Mouse (Mus musculus) hindbrain, embryonic 15.5 days (tissue): ENCODE measurements around the gene Fahd1. TPM values are rescaled to one million over a fixed set of nuclear protein-coding genes. Genes with fewer than 3 reads are reported as not detected.

Experiments used
- ATAC-seq: fragments of 200-750 bp; cut with Nextera tagmentation; 2 replicates; pipeline ENCODE4 v1.8.0; 2017; ENCODE audit warnings: low read depth, moderate number of reproducible peaks, moderate TSS enrichment; ENCODE audit not compliant: low FRiP score
- H3K27ac ChIP-seq: fragments of 300-500 bp; sonication (generic); replicated peaks from 2 replicates; pipeline ENCODE4 v1.5.1; 2015; ENCODE audit warnings: mild to moderate bottlenecking, inconsistent platforms
- H3K27me3 ChIP-seq: fragments of 300-500 bp; sonication (generic); 2 replicates; pipeline ENCODE4 v1.6.1; 2015; ENCODE audit warnings: control low read depth, inconsistent platforms
- H3K36me3 ChIP-seq: fragments of 300-500 bp; sonication (generic); 2 replicates; pipeline ENCODE4 v1.6.1; 2015; ENCODE audit warnings: control low read depth, inconsistent platforms
- H3K4me1 ChIP-seq: fragments of 300-500 bp; sonication (generic); replicated peaks from 2 replicates; pipeline ENCODE4 v1.6.1; 2015; ENCODE audit warnings: control low read depth, inconsistent platforms
- H3K4me2 ChIP-seq: fragments of 300-500 bp; sonication (generic); 2 replicates; pipeline ENCODE4 v1.6.1; 2015; ENCODE audit warnings: moderate library complexity, mild to moderate bottlenecking, inconsistent platforms
- H3K4me3 ChIP-seq: fragments of 300-500 bp; sonication (generic); 2 replicates; pipeline ENCODE4 v1.5.1; 2015; ENCODE audit warnings: mild to moderate bottlenecking, inconsistent platforms
- H3K9ac ChIP-seq: fragments of 300-500 bp; sonication (generic); 2 replicates; pipeline ENCODE4 v1.6.1; 2015; ENCODE audit warnings: inconsistent platforms
- H3K9me3 ChIP-seq: fragments of 300-500 bp; sonication (generic); 2 replicates; pipeline ENCODE4 v1.6.1; 2016; ENCODE audit warnings: control low read depth, inconsistent platforms
- WGBS: fragments of 180-500 bp; shearing (Covaris S2); methylation state at CpG from one replicate; pipeline ENCODE4 v1.1.7; 2015; 5-methylcytosine and 5-hydroxymethylcytosine counted together
- polyA plus RNA-seq: library from polyadenylated mRNA; unstranded; fragments of >200 nt; fragmentation: Nextera tagmentation; extraction: Ambion mirVana; gene quantifications from 2 replicates; pipeline ENCODE4 v1.2.1, GENCODE M21; 2015

The Fahd1 gene
- polyA plus RNA-seq, 1 experiment from 2014 or later = 20.5 TPM

- Histone ChIP-seq H3K36me3 (peaks cover 42% of the 10 kb centered on the region), H3K27me3 (no peaks in the 10 kb centered on the region), H3K9ac (no peak overlapping the region), H3K4me1 (peaks cover 51% of the 10 kb centered on the region), H3K27ac (no peak overlapping the region), H3K9me3 (no peaks in the 10 kb centered on the region), H3K4me3 (no peak overlapping the region), H3K4me2 (no peak overlapping the region)
- no peak for ATAC-seq
- 89% methylated on average over 12 of the region's 12 CpGs for WGBS
Measured at GRCm38 (mm10) chr17:24892785-24893184, 42.6 kb upstream of the Fahd1 start.

GRCm38 (mm10) chr17:24891321-24891720, 41.2 kb upstream of the Fahd1 start:
- WGBS = 86% methylated on average over 13 of the region's 13 CpGs
- Histone ChIP-seq H3K27me3 (no peaks in the 10 kb centered on the region), H3K4me2 (no peak overlapping the region), H3K36me3 (peaks cover 39% of the 10 kb centered on the region), H3K27ac (no peak overlapping the region), H3K4me3 (no peak overlapping the region), H3K9ac (no peak overlapping the region), H3K4me1 (peaks cover 47% of the 10 kb centered on the region), H3K9me3 (no peaks in the 10 kb centered on the region)
- ATAC-seq = no peak

DNA sequence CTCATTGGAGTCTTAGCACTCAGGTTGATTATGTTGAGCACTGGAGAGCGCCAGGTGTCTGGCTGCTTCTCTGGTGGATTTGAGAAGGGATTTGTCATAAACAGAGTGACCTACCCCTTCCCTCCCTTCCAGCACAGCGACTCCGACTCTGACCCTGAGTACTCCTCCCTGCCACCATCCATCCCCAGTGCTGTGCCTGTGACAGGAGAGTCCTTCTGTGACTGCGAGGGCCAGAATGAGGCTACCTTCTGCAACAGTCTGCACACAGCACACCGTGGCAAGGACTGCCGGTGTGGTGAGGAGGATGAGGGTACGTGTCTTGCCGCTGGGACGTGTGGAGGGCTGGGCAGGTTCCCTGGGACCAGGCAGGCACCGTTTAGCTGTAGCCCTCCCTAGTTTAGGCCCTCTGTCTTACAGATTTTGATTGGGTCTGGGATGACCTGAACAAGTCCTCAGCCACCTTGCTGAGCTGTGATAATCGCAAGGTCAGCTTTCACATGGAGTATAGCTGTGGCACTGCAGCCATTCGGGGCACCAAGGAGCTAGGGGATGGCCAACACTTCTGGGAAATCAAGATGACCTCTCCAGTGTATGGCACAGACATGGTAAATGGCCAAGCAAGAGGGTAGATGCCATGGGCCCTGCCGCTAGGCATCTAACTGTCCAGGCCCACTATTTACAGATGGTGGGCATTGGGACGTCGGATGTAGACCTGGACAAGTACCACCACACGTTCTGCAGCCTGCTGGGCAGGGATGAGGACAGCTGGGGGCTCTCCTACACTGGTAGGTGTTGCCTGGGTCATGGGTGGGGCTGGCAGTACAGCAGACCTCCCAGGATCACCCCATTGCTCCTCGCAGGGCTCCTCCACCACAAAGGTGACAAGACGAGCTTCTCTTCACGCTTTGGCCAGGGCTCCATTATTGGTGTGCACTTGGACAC, 40.3 kb upstream of the Fahd1 start:
- ATAC-seq = no peak

DNA sequence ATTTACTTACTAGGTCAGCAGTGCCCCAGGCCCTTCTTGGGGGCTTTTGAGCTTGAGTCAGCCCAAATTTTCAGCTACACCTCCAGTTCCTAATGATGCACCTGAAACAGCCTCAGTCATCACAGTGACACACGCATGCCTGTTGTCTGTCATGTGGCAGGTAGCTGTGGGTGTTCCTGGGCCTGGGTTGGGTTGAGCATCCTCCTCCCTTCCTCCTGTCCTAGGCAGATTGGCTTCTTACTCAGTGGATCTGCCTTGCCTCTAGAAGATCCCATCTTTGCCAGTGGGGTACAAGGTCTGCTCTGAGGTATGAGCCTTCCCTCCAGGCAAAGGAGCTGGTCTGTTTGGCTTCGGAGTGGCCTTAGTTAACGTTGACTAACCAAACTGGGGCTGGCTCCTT, 38.7 kb upstream of the Fahd1 start:
- no peak for ATAC-seq
- H3K4me3 ChIP-seq = no peak overlapping the region

More for the DNA sequence above, 40.3 kb upstream of the Fahd1 start:
- peaks cover 42% of the 10 kb centered on the region for H3K4me1 ChIP-seq
- peaks cover 39% of the 10 kb centered on the region for H3K36me3 ChIP-seq
- 92% methylated on average over 19 of the region's 19 CpGs for WGBS
- H3K27ac ChIP-seq = no peak overlapping the region
- no peaks in the 10 kb centered on the region for H3K9me3 ChIP-seq
- H3K27me3 ChIP-seq = no peaks in the 10 kb centered on the region
- no peak overlapping the region for H3K4me3 ChIP-seq
- H3K9ac ChIP-seq = no peak overlapping the region
- no peak overlapping the region for H3K4me2 ChIP-seq

DNA sequence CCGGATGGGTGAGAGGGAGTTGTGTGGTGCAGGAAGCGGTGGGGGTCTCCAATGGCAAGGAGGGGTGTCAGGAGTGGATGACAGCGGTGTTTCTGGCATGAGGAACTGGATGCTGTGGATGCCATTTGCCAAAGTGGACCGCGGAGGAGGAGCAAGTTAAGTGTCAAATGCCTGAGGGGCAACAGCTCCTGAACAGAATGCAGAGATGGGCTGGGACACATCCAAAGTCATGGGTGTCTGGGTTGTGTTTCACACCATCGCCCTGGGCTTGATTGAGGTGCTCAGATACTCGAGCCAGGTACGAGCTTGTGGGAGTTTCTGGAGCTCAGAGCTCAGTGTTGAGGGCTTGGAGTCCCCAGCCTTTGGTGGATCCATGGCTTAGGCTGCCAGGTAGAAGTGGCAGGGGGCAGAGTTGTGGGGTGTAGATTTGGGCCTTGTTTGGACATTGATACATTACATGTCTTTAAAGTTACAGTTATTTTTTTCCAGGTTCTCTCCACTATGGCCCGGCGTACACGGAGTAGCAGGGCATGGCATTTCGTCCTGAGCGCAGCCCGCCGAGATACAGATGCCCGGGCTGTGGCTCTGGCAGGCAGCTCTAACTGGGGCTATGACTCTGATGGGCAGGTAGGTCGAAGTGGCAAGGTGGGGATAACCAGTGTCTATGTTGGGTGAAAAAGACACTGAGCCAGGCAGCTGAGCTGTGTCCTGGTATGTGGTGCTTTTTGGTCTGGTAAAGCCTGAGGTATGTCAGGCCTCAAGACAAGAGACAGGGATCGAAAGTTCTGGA, 37.3 kb upstream of the Fahd1 start:
- WGBS = 65% methylated on average over 18 of the region's 18 CpGs
- ATAC-seq = no peak
- peak overlapping the region; percentile 70 for H3K4me2 ChIP-seq
- peak overlapping the region; percentile 81; the same call in 1 of the 2 replicates for H3K27ac ChIP-seq
- H3K27me3 ChIP-seq = no peaks in the 10 kb centered on the region
- H3K36me3 ChIP-seq = peaks cover 39% of the 10 kb centered on the region
- peaks cover 28% of the 10 kb centered on the region for H3K4me1 ChIP-seq
- H3K9me3 ChIP-seq = no peaks in the 10 kb centered on the region
- peak overlapping the region; percentile 77 for H3K4me3 ChIP-seq
- H3K9ac ChIP-seq = peak overlapping the region; percentile 72

More for the DNA sequence above, 38.7 kb upstream of the Fahd1 start:
- H3K9me3 ChIP-seq = no peaks in the 10 kb centered on the region
- H3K4me2 ChIP-seq = no peak overlapping the region
- H3K9ac ChIP-seq = no peak overlapping the region
- no peaks in the 10 kb centered on the region for H3K27me3 ChIP-seq
- 95% methylated on average over 3 of the region's 3 CpGs for WGBS
- no peak overlapping the region for H3K27ac ChIP-seq
- peaks cover 38% of the 10 kb centered on the region for H3K4me1 ChIP-seq
- peaks cover 41% of the 10 kb centered on the region for H3K36me3 ChIP-seq

- H3K36me3 ChIP-seq = peaks cover 33% of the 10 kb centered on the region
- H3K4me2 ChIP-seq = peak overlapping the region; percentile 70
- peak overlapping the region; percentile 77 for H3K4me3 ChIP-seq
- ATAC-seq = peak; percentile 24; the same call in 1 of the 2 replicates
- H3K27me3 ChIP-seq = no peaks in the 10 kb centered on the region
- no peaks in the 10 kb centered on the region for H3K9me3 ChIP-seq
- H3K27ac ChIP-seq = peak overlapping the region; percentile 81
- H3K4me1 ChIP-seq = peaks cover 28% of the 10 kb centered on the region
- WGBS = under 1% methylated on average over 18 of the region's 18 CpGs
- H3K9ac ChIP-seq = peak overlapping the region; percentile 72
Measured at GRCm38 (mm10) chr17:24886932-24887271, 36.7 kb upstream of the Fahd1 start.

GRCm38 (mm10) chr17:24886134-24886931, 36.2 kb upstream of the Fahd1 start, which contains the start of the genes Nubp2 and Spsb3:
Gene Nubp2, minus strand, starts transcription at chr17:24886349.
Gene Spsb3, plus strand, starts transcription at chr17:24886643.
- Histone ChIP-seq H3K9ac (peak within 1 kb of the TSS; percentile 72), H3K27ac (peak within 1 kb of the TSS; percentile 81), H3K27me3 (no peaks in the 10 kb centered on the region), H3K4me3 (peak within 1 kb of the TSS; percentile 77), H3K36me3 (peaks cover 29% of the 10 kb centered on the region), H3K4me1 (peaks cover 28% of the 10 kb centered on the region), H3K4me2 (peak within 1 kb of the TSS; percentile 70), H3K9me3 (no peaks in the 10 kb centered on the region)
- peak; percentile 98 for ATAC-seq
- under 1% methylated on average over 69 of the region's 69 CpGs for WGBS

- Histone ChIP-seq H3K9me3 (no peaks in the 10 kb centered on the region), H3K4me3 (peak overlapping the region; percentile 77), H3K4me1 (peaks cover 28% of the 10 kb centered on the region), H3K36me3 (peaks cover 21% of the 10 kb centered on the region), H3K27me3 (no peaks in the 10 kb centered on the region), H3K9ac (peak overlapping the region; percentile 38), H3K4me2 (peak overlapping the region; percentile 68), H3K27ac (no peak overlapping the region)
- 26% methylated on average over 22 of the region's 22 CpGs for WGBS
- ATAC-seq = no peak
Measured at GRCm38 (mm10) chr17:24885356-24886133, 35.4 kb upstream of the Fahd1 start.

- WGBS = 86% methylated on average over 6 of the region's 6 CpGs
- no peak for ATAC-seq
- H3K9me3 ChIP-seq = no peaks in the 10 kb centered on the region
- H3K9ac ChIP-seq = no peak overlapping the region
- H3K4me3 ChIP-seq = no peak overlapping the region
- peaks cover 28% of the 10 kb centered on the region for H3K4me1 ChIP-seq
- peaks cover 13% of the 10 kb centered on the region for H3K36me3 ChIP-seq
- no peak overlapping the region for H3K27ac ChIP-seq
- H3K27me3 ChIP-seq = no peaks in the 10 kb centered on the region
- no peak overlapping the region for H3K4me2 ChIP-seq
Measured at GRCm38 (mm10) chr17:24884391-24884790, 34.2 kb upstream of the Fahd1 start.

- Histone ChIP-seq H3K27ac (no peak overlapping the region), H3K4me1 (peaks cover 8% of the 10 kb centered on the region), H3K27me3 (no peaks in the 10 kb centered on the region), H3K9me3 (no peaks in the 10 kb centered on the region), H3K36me3 (peaks cover 13% of the 10 kb centered on the region), H3K4me3 (no peak overlapping the region), H3K4me2 (no peak overlapping the region), H3K9ac (no peak overlapping the region)
- ATAC-seq = no peak
- 55% methylated on average over 7 of the region's 7 CpGs for WGBS
Measured at GRCm38 (mm10) chr17:24881738-24882440, 31.7 kb upstream of the Fahd1 start.
